Mouse (Mus musculus): ENCODE results near the gene Runx1.

The Runx1 gene

DNA sequence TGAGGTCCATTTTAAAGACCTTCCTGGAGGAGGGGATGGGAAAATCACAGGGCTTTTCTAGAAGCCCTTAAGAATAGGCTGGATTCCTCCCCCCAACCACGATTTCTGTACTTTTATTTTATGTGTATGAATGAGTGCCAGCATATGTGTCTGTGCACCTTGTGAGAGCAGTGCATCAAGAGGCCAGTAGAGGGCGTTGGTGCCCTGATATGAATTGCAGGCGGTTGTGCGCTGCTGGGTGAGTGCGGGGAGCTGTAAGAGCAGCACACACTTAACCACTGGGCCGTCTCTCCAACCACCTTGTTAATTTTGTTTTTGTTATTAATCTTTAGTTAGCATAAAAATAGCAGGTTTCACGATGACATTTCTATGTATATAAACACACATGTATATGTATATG is 26.0 kb downstream of the Runx1 start:
- in situ Hi-C loops (cut with MboI, MseI): no loop called here

DNA sequence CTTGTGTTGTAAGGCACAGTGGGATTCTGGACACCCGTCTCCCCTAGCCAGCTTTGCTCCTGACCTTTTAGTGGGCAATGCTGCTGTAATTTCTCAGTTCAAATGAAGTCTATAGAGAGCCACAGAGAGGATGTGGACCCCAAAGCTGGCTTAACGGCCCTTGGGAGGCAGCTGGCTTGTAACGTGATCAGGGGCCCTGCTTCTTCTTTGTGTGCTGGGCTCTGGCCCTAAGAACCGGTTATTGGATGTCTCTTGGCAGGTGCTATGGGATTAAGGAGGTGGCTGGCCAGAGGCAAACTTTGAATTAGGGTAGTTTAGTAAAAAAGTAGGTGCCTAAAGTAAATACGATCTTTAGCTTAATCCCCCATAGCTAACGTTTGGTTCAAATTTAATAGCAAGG is 31.8 kb downstream of the Runx1 start:
- in situ Hi-C loops (cut with MboI, MseI): no loop called here

DNA sequence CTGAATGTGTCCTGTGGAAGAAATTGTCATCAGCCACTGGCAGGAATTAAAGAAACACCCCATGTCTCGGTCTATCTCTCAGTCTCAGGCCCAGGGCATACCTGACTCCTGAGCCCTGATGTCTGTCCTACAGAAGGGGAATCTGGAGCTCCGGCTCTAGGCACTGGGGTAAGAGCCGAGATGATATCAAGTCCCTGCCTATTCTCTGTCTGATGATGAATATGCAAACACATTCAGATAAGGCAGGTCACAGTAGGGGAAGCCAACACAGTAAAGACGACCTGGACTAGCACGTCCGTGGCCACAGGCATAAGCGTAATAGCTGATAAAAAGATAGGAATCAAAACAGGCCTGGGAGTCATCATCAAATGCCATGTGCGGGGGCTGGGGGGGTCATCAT is 32.2 kb downstream of the Runx1 start:
- in situ Hi-C loops (cut with MboI, MseI): no loop called here

DNA sequence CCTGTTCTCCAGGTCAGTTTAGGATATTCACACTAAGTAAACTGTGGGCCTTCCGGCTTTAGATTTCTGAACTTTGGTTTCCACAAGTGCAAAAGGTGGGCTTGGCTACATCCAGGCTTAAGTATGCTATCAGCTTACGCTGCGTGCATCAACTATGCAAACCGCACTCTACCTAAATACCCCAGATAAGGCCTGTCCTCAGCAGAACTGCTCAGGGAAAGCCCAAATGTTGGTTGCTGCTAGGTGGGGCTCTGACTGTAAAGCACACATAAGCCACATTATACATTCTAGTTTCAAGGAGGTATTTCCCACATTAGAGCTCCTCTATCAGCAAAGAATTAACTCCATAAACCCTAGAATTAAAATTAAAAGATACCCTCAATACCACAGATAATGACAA is 33.0 kb downstream of the Runx1 start:
- in situ Hi-C loops (cut with MboI, MseI): no loop called here

DNA sequence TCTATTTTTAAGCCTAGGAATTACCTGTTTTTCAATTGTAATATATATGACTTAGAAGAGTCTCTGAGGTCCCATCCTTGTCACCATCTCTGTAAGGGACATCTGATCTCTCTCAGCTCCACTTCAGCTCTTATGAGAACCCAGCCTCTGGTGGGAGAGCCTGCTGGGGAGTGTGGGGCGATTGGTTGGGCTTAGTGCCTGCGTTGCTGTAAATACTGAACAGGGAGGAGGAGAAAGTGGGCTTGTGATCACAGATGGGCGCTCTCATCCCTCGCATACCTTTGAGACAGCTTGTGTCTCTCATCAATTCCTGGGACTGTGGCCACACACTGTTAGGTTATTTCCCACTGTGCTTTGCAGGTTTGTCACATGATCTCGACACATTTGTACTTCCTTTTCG is 35.3 kb downstream of the Runx1 start:
- in situ Hi-C loops (cut with MboI, MseI): no loop called here

DNA sequence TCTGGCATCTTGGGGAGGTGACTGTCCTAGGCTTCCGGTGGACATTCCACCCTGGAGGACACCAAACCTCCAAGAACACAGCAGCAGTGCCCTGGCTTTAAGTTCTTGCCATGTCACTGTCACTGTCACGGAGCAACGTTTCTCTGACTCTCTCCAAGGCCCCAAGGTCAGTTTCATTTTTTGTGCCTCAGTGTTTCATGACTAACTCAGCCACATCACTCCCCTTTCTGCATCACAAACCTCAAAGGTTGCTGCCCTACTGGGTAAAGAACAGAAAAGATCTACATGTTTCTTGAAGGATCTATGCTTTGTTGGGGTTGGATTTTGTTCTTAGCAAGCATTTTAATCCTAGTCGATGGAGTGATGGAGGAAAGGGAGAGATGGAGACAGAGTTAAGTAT is 36.1 kb downstream of the Runx1 start:
- in situ Hi-C loops (cut with MboI, MseI): no loop called here

DNA sequence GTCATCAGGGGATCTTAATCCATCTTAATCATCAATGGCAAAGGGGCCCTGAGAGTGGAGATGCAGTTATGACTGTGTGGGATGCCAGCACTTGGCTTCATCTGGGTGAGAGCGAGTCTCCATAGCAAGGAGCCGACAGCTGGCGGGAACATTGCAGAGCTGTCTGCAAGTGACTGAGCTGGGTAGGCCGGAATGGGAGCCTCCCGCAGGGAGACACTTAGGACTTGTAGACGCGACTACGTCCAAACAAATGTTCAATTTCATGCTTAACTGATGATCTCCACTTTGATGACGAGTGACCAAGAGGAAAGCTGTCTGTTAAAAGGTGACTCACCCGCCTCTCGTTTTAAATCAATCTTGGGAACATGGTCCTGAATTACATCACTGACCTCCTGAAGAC is 37.5 kb downstream of the Runx1 start:
- in situ Hi-C loops (cut with MboI, MseI): no loop called here

DNA sequence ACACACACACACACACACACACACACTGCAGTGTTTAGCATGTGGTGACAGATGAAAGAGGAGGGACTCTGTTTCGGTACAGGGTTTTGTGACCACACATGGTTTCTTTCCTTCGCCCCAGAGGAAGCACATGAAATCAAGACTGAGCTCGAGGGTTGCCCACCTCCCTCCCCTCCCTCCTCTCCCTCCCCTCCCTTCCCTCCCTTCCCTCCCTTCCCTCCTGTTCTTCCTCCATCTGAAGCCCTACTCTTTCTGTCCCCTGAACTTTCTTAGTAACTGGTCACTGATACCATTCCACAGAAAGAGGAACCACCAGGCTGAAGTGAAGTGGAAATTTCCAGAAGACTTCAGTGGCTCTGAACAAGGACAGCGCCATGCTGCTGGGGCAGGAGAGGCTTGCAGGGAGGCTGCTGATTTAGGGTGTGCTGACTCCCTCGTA is 39.0 kb downstream of the Runx1 start:
- in situ Hi-C loops (cut with MboI, MseI): no loop called here

DNA sequence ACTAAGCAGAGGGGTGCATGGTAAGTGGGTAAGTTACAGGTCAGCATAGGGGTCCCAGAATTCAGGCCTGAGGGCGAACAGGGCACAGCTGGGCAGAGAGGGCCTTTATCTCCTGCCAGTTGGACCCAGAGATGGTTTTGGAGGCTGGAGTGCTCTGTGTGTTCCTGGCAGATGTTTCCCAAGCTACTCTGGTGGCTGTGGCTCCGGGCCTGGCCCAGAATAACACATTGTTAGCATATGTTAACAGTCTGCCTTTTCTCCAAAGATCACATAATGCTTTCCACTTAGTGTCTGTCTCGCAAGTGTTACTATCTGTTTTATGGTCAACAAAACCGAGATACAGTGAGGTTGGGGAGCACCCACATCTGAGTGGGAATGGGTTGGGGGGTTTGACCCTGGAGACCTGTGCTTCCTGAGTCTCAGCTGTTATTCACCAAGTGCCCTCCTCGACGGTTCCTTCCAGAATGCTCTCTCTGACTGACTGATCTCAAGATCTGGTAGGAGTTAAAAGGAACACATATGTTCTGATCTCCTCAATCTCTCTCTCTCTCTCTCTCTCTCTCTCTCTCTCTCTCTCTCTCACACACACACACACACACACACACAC is 39.6 kb downstream of the Runx1 start:
- in situ Hi-C loops (cut with MboI, MseI): no loop called here

DNA sequence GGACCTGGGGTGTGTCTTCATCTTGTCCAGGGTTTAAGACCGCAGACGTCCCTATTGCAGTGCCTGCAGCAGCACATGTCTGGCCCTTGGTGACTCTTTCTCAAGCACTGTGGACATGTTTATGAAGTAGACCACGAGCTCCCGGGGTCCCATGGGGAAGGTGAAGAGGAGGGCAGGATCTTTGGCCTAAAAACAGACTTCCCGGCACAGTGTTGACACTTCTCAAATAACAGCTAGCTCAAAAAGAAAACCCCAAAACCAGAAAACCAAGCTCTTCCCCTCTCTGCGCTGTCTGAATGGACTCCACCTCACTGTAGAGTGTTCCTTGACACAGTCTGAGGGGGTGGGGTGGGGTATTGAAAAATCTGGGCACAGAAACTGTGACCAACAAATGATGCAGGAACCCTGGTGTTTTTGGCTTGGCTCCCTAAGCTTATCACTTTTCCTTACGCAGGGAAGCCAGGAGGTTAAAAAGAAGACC is 42.3 kb downstream of the Runx1 start:
- in situ Hi-C loops (cut with MboI, MseI): no loop called here

DNA sequence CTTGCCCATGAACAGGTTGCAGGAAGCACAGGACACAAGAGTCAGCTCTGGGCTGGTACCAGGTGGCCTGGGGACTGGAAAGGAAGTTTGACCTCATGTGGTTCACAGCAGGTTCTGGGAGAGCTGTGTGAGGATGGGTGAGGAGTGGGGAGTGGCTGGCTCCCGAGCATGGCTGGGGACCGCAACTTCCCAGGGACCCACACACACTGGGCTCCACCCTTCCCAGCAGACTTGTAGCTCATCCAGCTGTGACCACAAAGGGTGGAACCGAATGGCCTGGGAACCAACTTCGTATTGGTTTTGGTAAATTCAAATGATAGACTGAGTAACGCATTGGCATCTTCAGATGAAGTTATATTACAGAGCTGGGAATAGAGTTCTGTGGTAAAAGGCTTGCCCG is 43.5 kb downstream of the Runx1 start:
- in situ Hi-C loops (cut with MboI, MseI): no loop called here

DNA sequence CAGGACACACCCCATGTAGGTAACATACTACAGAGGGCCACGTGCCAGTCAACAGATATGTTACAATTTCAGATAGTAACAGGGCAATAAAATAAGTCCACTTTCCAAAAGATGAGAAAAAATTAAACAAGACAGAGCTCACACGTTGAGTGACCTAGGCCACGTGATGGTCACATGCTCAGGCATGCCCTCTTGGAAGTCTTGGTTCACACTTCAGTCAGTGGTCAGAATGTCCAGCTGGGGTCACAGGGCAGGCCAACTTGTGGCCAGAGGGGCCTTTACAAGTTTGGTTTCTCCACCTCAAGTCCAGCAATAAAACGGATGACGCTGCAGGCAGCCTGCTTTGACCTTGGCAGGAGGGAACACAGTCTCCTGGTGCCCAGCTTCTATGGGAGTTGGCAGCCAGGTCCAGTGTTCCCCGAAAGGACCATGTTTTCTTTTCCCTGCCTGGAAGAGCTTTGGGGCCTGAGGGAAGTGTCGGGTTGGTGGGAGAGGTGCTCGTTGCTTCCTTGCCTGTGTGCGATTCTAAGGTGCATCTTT is 46.0 kb downstream of the Runx1 start:
- in situ Hi-C loops (cut with MboI, MseI): loop anchor here (10.0 kb wide), 1 partner anchor 245 kb away; no protein-coding TSS in a partner anchor

DNA sequence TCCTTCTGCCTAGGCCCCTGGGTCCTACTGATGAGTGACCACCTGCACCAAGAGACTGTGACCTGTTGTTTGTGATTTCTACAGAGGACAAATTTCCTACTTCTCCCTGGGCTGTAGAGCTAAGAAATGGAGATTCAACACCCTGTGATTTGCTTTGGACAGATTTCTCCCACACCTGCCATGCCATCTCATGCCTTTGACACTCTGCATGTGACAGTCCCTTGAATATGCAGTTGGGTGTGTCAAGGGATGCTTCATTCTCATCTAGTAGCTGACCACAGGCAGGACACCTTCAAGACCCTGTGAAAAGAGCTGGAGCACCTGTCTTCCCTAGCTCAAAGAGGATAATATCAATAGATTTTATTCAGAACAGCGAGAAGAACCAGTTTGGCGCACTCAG is 46.8 kb downstream of the Runx1 start:
- in situ Hi-C loops (cut with MboI, MseI): loop anchor here (10.0 kb wide), 1 partner anchor 244 kb away; no protein-coding TSS in a partner anchor

DNA sequence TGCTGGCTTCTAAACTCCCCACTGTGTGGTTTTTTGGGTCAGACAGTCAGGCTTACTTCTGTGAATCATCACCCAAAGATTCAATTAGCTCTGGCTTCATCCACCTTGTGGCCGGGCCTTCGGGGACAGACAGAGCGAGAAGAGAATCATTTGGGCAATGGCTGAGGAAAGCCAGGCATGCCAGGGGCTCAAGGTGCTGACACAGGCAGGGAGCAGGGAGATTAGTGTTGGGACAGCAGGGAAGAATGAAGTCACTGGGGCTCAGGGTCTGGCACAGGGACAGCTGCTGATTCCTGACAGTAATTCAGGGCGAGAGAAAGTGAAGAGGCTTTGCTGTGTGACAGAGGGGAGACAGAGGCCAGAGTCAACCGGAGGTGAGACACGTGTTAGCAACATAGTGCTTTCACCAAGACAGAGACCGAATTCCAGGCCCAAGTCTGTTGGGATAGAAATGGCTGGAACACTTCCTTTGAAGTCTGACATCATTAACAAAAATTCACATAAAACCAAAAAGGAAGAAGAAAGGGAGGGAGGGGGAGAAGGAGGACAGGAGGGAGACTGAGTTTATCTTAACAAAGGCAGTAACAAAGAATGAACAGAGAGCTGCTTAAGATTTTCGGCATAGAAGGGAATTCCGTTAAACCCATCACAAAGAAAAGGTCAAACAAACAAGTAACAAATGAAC is 47.7 kb downstream of the Runx1 start:
- in situ Hi-C loops (cut with MboI, MseI): loop anchor here (10.0 kb wide), 1 partner anchor 243 kb away; no protein-coding TSS in a partner anchor

DNA sequence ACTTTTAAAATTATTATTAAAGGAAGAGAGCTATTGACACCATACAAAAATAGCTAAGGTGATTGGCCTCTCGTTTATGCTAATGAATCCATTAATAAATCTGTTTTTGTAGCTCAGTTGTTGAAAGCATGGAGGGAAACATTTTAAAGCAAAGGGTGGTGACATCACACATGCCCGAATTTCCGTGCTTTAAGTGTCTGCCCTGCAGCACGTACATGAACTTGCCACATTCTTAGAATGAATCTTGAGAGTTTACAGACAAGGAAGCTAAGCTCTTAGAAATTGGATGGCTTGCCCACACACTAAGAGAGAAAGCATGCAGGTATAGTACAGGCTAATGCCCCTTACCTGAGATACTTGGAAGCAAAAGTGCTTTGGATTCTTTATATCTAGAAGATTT is 58.1 kb downstream of the Runx1 start:
- in situ Hi-C loops (cut with MboI, MseI): loop anchor here (10.0 kb wide), 1 partner anchor 47 kb away; no protein-coding TSS in a partner anchor

DNA sequence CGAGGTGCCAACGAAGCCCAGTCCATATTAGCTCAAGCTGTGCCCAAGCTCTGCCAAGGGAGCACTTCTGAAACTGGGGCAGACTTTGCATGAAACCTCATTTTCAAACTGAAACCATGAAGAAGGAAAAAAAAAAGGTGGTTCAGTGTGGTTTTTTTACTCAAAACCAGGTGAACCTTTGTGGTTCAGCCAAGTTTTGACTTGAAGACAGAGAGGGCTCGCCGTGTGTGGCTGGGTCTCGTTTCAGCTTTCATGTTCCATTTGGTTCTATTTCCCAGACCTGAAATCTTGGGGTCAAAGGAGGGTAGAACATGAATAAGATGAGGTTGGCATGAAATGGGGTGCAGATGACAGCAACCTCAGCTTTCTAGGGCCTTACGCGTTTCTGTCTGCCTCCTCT is 58.5 kb downstream of the Runx1 start:
- in situ Hi-C loops (cut with MboI, MseI): loop anchor here (10.0 kb wide), 1 partner anchor 47 kb away; no protein-coding TSS in a partner anchor

DNA sequence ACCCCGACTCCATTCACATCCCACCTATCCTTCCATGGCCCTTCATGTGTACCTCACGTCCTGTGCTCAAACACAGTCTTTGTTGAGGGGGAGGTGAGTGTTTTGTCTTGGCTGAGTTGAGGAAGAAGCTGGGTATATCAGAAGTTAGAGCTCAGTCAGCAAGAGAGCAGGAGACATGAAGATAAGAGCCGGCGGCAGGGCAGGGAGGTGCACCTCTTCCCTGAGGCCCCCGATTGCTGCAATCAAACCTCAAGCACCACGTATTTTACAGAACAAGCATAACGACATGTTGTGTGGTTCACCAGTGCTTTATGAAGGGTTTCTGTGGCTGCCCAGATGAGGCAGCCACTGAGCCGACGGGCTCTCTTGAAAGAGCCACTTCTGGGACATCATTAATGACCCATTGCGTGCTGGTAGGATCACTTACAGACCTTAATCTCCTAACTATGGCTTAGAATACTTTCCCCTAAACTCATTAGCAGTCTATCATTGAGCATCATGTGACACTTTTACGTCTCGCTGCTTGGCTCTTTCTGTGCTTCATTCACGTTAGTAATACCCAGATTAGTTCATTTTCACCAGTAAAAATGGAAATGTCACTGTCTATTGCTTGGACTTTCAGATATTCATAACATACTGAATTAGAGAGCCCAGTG is 61.1 kb downstream of the Runx1 start:
- in situ Hi-C loops (cut with MboI, MseI): loop anchor here (10.0 kb wide), 1 partner anchor 50 kb away; no protein-coding TSS in a partner anchor

DNA sequence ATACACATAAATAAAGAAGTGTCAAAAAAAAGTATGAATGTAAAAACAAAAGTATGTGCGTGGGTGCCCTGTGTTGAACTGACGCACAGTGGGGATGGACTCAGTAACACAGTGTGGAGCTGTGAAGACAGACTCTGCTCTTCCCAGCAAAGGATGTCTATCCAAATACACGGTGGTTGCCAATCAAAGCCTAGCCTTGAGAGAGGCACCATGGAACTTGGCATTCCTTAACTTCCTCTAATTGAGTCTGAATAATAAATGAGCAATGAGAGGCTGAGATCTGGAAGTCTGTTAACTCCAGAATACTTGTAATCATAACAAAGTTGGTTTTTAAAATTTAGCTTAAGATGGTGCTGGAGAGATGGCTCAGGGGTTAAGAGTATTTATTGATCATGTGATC is 62.3 kb downstream of the Runx1 start:
- in situ Hi-C loops (cut with MboI, MseI): loop anchor here (10.0 kb wide), 1 partner anchor 51 kb away; no protein-coding TSS in a partner anchor

DNA sequence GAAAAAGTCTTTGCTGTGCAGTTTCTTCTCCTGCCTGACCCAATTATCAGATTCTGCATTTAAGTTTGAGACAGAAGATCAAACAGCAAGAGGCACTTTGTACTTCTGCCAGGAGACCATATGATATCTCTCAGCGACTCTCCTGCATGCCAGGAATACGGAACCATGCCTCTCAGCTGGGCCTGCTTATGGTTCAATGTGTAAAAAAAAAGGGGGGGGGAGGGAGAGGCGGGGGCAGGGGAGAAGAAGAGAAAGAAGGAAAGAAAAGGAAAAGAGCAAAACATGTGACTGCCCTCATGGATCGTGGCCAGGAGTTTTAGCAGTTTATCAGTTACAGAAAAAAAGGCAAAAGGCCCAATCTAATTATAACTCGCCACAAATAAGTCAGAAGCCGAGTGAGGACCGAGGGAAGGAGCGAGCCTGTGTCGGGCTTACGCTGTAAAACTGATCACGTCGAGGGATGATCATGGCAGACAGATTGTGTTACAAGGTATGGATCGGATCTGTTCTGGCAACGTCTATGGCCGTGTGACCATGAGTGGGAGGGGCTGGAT is 63.9 kb downstream of the Runx1 start:
- in situ Hi-C loops (cut with MboI, MseI): loop anchor here (10.0 kb wide), 1 partner anchor 53 kb away; no protein-coding TSS in a partner anchor

DNA sequence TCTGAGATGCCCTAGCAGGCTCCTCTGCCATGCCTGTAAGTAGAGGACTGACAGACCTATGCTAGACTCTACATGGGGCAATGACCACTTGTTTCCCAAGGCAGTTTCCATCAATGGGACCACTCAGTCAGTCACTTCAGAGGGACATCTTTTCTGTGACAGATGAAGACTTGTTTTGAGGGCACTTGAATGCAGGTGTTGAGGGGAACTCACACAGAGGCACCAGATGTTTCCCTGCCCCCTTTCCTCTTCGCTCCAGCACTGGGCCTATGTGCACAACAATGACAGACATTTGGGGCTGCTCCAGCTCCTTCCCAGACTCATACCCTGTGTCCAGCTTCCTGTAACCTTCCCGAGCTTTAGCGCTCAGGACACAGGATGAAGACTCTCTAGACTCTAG is 65.9 kb downstream of the Runx1 start:
- in situ Hi-C loops (cut with MboI, MseI): loop anchor here (10.0 kb wide), 1 partner anchor 55 kb away; no protein-coding TSS in a partner anchor

DNA sequence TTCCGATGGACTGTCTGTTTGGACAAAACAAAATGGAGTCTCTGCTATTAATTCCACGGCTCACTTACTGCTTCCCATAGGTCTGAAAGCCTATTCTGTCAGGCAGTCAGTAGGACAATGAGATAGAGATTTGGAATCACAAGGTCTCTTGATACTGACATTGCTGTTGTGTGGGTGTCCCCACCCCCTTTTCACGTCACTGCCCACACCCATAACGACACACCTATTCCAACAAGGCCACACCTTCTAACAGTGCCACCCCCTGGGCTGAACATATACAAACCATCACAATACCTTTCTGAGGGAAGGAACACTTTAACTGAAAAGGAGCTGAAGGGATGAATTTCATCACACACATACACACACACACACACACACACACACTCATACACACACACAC is 68.4 kb downstream of the Runx1 start:
- in situ Hi-C loops (cut with MboI, MseI): no loop called here

DNA sequence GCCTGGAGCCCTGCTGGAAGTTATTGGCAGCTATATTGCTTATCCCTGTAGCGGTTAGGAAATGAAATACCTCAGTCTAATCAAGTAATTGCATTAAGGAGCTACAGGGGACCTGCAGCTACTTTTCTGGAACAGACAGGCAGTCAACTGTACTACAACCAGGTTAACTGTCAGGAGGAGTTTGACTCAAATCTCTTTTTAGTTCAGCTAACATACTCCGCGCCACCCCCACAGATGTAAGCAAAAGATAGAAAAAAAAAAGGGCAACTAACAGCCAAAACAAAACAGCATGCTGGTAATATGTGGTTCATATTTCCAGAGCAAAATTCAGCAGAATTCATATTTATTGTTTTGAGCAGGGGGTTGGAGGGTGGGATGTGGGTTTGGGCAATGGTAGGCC is 72.0 kb downstream of the Runx1 start:
- in situ Hi-C loops (cut with MboI, MseI): no loop called here

Measured in regulatory T cell (primary cell).